Mouse (Mus musculus): ENCODE results near the gene Ttll7. TPM values are rescaled to one million over a fixed set of nuclear protein-coding genes. Genes with fewer than 3 reads are reported as not detected.

Gene Ttll7
- polyA plus RNA-seq, 1 experiment from 2014 or later = 11.4 TPM

GRCm38 (mm10) chr3:147016506-147016905 lies 164.3 kb downstream of the Ttll7 start:
- no peak overlapping the region for H3K4me2 ChIP-seq
- no peak overlapping the region for H3K27ac ChIP-seq (replicated peaks)
- H3K9me3 ChIP-seq (replicated peaks) = no peaks in the 10 kb centered on the region
- no peak for ATAC-seq (ENCODE audit: low FRiP score)
- no peak overlapping the region for H3K9ac ChIP-seq (replicated peaks)
- H3K36me3 ChIP-seq = no peaks in the 10 kb centered on the region
- 95% methylated on average over 6 of the region's 6 CpGs for WGBS
- no peaks in the 10 kb centered on the region for H3K4me1 ChIP-seq
- H3K27me3 ChIP-seq (replicated peaks) = no peaks in the 10 kb centered on the region
- H3K4me3 ChIP-seq (replicated peaks) = no peak overlapping the region

DNA sequence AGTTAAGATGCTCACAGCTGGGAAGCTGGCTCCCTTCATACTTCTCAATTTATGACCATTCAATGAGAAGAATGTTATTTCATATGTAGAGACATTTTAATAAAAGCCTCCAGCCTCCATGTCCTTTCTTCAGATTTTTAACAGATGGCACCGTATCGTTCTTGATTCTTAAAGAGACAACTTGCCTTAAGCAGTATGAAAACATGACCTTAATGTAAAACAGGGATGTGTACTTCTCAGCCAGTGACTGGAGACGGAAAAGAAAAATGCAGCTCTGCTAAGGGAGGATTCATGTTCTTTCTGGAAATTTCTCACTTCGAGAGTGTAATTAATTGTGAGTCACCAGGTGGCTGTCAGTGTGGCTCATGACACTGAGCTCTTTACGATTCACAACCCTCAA lies 167.3 kb downstream of the Ttll7 start:
- H3K27me3 ChIP-seq (replicated peaks) = no peaks in the 10 kb centered on the region
- no peaks in the 10 kb centered on the region for H3K4me1 ChIP-seq
- H3K27ac ChIP-seq (replicated peaks) = no peak overlapping the region
- H3K9me3 ChIP-seq (replicated peaks) = no peaks in the 10 kb centered on the region
- H3K4me2 ChIP-seq = no peak overlapping the region
- ATAC-seq (ENCODE audit: low FRiP score) = no peak
- 69% methylated on average over 5 of the region's 5 CpGs for WGBS
- H3K9ac ChIP-seq (replicated peaks) = no peak overlapping the region
- H3K36me3 ChIP-seq = no peaks in the 10 kb centered on the region
- no peak overlapping the region for H3K4me3 ChIP-seq (replicated peaks)

DNA sequence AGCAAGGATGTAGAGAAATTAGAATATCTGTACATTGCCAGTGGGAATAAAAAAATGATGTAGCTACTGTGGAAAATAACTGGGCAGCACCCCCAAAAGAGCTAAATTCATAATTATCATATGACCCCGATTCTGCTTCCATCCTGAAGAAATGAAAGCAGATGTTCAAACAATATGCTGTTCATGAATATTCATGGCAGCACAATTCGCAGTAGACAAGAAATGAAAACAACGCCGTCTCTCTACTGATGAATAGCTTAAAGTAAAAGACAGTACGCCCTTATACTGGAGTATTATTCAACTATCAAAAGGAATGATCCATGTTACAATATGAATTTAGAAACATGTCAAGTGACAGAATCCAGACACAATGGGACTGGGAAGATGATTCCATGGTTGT lies 174.1 kb downstream of the Ttll7 start:
- Histone ChIP-seq H3K36me3 (no peaks in the 10 kb centered on the region), H3K4me2 (no peak overlapping the region), H3K9ac (replicated peaks) (no peak overlapping the region), H3K9me3 (replicated peaks) (no peaks in the 10 kb centered on the region), H3K4me3 (replicated peaks) (no peak overlapping the region), H3K27me3 (replicated peaks) (no peaks in the 10 kb centered on the region), H3K27ac (replicated peaks) (no peak overlapping the region), H3K4me1 (no peaks in the 10 kb centered on the region)
- 54% methylated on average over 5 of the region's 5 CpGs for WGBS
- no peak for ATAC-seq (ENCODE audit: low FRiP score)

- Histone ChIP-seq H3K9ac (replicated peaks) (no peak overlapping the region), H3K27me3 (replicated peaks) (no peaks in the 10 kb centered on the region), H3K4me3 (replicated peaks) (no peak overlapping the region), H3K36me3 (no peaks in the 10 kb centered on the region), H3K9me3 (replicated peaks) (no peaks in the 10 kb centered on the region), H3K27ac (replicated peaks) (no peak overlapping the region), H3K4me1 (no peaks in the 10 kb centered on the region), H3K4me2 (no peak overlapping the region)
- no peak for ATAC-seq (ENCODE audit: low FRiP score)
- WGBS = 92% methylated on average over 7 of the region's 7 CpGs
These were observed 176.2 kb downstream of the Ttll7 start for GRCm38 (mm10) chr3:147028382-147028781.

- no peak overlapping the region for H3K9ac ChIP-seq (replicated peaks)
- H3K4me2 ChIP-seq = no peak overlapping the region
- H3K4me1 ChIP-seq = no peaks in the 10 kb centered on the region
- no peak overlapping the region for H3K4me3 ChIP-seq (replicated peaks)
- H3K27ac ChIP-seq (replicated peaks) = no peak overlapping the region
- no peaks in the 10 kb centered on the region for H3K9me3 ChIP-seq (replicated peaks)
- ATAC-seq (ENCODE audit: low FRiP score) = no peak
- WGBS = 90% methylated on average over 11 of the region's 11 CpGs
- H3K27me3 ChIP-seq (replicated peaks) = no peaks in the 10 kb centered on the region
- no peaks in the 10 kb centered on the region for H3K36me3 ChIP-seq
These were observed 177.6 kb downstream of the Ttll7 start for GRCm38 (mm10) chr3:147029718-147030117.

- Histone ChIP-seq H3K36me3 (no peaks in the 10 kb centered on the region), H3K9ac (replicated peaks) (no peak overlapping the region), H3K27ac (replicated peaks) (no peak overlapping the region), H3K4me2 (no peak overlapping the region), H3K9me3 (replicated peaks) (no peaks in the 10 kb centered on the region), H3K27me3 (replicated peaks) (no peaks in the 10 kb centered on the region), H3K4me3 (replicated peaks) (no peak overlapping the region), H3K4me1 (no peaks in the 10 kb centered on the region)
- ATAC-seq (ENCODE audit: low FRiP score) = no peak
- 45% methylated on average over 11 of the region's 11 CpGs for WGBS
These were observed 178.2 kb downstream of the Ttll7 start for GRCm38 (mm10) chr3:147030266-147030880.

Other genes with a start within 250 kb of the Ttll7 start
- gene Dnase2b, start 236.8 kb upstream of the Ttll7 start, polyA plus RNA-seq (2015; fragmentation: Nextera tagmentation; extraction: Ambion mirVana) = not detected in 2 replicates
- not detected in 2 replicates for gene 4930503B20Rik, start 201.1 kb upstream of the Ttll7 start, polyA plus RNA-seq (2015; fragmentation: Nextera tagmentation; extraction: Ambion mirVana)
- 0.46 and 0.63 TPM in 2 replicates for gene Samd13, start 166.8 kb upstream of the Ttll7 start, polyA plus RNA-seq (2015; fragmentation: Nextera tagmentation; extraction: Ambion mirVana)
- 169 and 193 TPM in 2 replicates for gene Prkacb, start 39.4 kb upstream of the Ttll7 start, polyA plus RNA-seq (2015; fragmentation: Nextera tagmentation; extraction: Ambion mirVana)

Data from neural tube, embryonic 15.5 days (tissue).